Mouse (Mus musculus): ENCODE measurements around the gene Ppp1r3c.

DNA sequence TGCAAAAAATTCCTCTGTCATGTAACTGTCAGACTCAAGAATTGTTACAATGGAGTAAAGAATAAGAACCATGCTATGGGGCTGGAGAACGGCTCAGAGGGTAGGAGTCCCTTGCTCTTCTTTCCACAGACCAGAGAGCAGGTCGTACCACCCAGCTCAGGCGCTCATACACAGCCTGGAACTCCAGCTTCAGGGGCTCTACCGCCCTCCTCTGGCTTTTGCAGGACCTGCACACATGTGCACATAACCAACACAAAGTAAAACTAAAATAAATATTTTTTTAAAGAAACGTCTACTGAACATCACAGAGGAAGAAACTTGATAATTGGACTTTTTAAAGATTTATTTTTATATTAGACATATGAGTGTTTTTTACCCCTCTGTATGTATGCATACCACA lies 1.6 kb upstream of the Ppp1r3c start:
- TF ChIP-seq HCFC1 (IDR thresholded peaks at IDR 0.05; ENCODE audit: borderline replicate concordance, insufficient read depth, low read length) (no peak), CHD2 (IDR thresholded peaks at IDR 0.05; ENCODE audit: low read depth, low read length) (no peak), ZNF384 (IDR thresholded peaks at IDR 0.05; ENCODE audit: low read depth, low read length) (no peak)
